Mouse (Mus musculus) cerebellum, adult 2 months (tissue): ENCODE results near the gene Dock6.

Experiments used
- CTCF ChIP-seq: fragments of 200-500 bp; IDR thresholded peaks from 2 replicates; pipeline ENCODE4 v1.5.1; 2011; ENCODE audit warnings: low read depth, mild to moderate bottlenecking, control low read depth, low read length, moderate library complexity, borderline replicate concordance; ENCODE audit not compliant: insufficient read depth
- POLR2A ChIP-seq: fragments of 200-500 bp; IDR thresholded peaks from 2 replicates; pipeline ENCODE4 v1.6.1; 2011; ENCODE audit warnings: low read length, control low read depth, borderline replicate concordance; ENCODE audit not compliant: insufficient read depth

DNA sequence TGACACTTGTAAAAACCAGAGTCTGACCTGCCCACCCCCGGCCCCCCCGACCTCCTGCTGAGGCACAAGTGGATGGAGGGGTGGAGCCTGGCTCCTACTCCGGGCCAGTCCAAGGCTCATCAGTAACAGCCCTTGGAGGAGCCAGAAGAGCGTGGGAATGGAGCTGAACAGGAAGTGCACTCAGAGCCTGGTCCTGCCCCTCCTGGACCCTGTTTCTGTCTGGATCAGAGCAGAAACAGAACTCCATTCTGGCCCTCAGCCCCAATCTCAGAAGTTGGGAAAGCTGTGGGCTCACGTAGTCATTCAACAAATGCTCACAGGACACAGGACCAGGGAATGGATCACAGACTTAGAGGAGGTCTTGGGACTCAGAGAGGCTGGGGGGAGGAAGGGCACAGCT lies 10.0 kb downstream of the Dock6 start:
- TF ChIP-seq CTCF (no peak), POLR2A (no peak)
